Mouse (Mus musculus) testis, adult 2 months (tissue): ENCODE results near the gene Ahnak.

Experiments used
- CTCF ChIP-seq: fragments of 200-500 bp; IDR thresholded peaks from 2 replicates; pipeline ENCODE4 v1.5.1; 2012; ENCODE audit warnings: low read depth, mild to moderate bottlenecking, inconsistent platforms, low read length, moderate library complexity; ENCODE audit not compliant: control insufficient read depth, insufficient read depth, insufficient replicate concordance
- POLR2A ChIP-seq: fragments of 200-500 bp; IDR thresholded peaks from 2 replicates; pipeline ENCODE4 v1.6.1; 2012; ENCODE audit warnings: low read depth, mild to moderate bottlenecking, inconsistent platforms, low read length, moderate library complexity; ENCODE audit not compliant: control insufficient read depth

- TF ChIP-seq CTCF (no peak), POLR2A (no peak)
These were observed 127.2 kb downstream of the Ahnak start for GRCm38 (mm10) chr19:9116268-9116667.
